Mouse (Mus musculus): ENCODE measurements around the gene Cd244a.

DNA sequence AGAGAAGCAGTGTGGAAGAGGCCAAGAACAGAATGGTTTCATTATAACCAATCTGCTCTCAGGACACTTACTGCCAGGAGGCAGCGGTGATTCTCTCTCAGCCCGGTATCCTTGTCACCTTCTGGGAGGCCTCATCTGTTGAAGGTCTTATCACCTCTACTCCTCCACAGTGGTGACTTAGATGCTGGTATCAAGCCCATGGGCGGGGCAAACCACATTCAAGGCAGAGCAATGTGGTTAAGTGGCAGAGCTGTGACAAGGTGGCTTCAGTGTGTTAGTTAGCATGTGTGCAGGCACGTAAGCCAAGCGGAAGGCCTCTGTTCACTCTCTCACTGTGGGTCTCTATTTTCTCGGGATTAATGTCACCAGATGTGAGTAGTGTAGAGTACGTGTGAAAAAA, 84.6 kb downstream of the Cd244a start:
- TF ChIP-seq GATA1 (IDR thresholded peaks at IDR 0.05; ENCODE audit: low read length) (no peak), TAL1 (IDR thresholded peaks at IDR 0.05; ENCODE audit: low read length) (no peak; the same call in 2 of the 3 replicates)

Data from erythroblast, embryonic 14.5 days (primary cell).